Mouse (Mus musculus): ENCODE measurements around the gene Gm10024.
"Not testable (repeated sequence)": the region's sequence is repeated elsewhere in the genome, so short reads cannot be mapped to it uniquely, and the experiment has no call there.

Gene Gm10024

DNA sequence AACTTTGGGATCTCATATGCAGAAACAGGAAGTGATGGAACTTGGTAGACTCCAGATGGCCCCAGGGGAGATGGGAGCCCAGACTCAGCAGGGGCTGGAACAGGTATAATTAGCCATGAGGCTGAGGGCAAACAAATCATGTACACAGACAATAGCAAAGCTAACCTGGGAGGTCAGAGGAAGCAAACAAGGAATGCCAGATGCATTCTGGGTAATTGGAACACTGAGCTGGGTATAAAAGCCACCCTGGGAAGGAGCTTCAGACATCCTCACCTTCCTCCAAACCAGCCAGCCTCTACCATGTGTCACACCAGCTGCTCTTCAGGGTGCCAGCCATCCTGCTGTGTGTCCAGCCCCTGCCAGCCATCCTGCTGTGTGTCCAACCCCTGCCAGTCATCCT, at the start of gene Gm10024:
TSS of gene Gm10024 (plus strand) at position 301 of the 400 bp plus-strand sequence.
- not testable (repeated sequence) for DNase-seq (ENCODE audit: low spot score in 2 of 2)

GRCm38 (mm10) chr10:77663949-77664665, 47.1 kb upstream of the Gm10024 start:
- no peak for DNase-seq (ENCODE audit: low spot score in 2 of 2)

DNA sequence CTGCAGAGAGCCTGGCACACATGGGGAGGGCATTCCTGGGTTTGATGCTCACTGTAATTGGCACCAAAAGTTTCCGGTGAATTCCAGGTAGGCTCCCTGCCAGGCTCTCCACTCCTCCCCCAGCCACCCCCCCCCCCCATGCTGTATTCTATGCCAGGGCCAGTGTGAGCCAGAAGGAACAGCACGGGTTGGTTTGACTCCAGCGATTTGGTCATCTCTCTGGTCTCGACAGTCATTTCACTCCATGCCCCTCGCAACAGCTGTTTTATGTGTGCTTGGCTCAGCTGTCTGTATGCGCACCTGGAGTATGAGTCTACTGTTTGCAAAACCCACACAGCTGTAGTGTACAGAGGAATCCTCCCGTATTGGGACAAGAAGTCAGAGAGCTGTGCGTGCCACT, 44.9 kb upstream of the Gm10024 start:
- no peak for DNase-seq (ENCODE audit: low spot score in 2 of 2)

- DNase-seq (ENCODE audit: low spot score in 2 of 2), result no peak
These were observed 43.9 kb upstream of the Gm10024 start for GRCm38 (mm10) chr10:77667402-77667801.

DNA sequence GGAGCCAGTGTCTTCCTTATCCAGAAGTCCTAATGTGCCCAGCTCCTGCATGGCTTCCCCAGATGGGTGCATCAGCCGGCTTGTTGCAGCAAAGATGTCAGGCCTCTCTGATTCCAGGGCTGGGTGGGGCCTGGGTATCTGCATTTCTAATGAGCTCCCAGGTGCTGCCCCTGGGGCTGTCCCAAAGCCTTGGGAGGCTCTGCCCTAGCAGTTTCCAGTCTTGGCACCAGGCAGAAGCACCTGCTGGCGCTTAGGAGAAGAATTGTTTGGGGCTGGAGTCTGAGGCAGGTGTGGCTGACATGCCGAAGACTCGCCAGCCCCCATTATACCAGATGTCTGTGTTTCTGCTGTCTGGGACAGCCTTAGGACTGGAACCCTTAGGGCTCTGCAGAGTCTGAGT, 40.5 kb upstream of the Gm10024 start:
- DNase-seq (ENCODE audit: low spot score in 2 of 2), result no peak

DNA sequence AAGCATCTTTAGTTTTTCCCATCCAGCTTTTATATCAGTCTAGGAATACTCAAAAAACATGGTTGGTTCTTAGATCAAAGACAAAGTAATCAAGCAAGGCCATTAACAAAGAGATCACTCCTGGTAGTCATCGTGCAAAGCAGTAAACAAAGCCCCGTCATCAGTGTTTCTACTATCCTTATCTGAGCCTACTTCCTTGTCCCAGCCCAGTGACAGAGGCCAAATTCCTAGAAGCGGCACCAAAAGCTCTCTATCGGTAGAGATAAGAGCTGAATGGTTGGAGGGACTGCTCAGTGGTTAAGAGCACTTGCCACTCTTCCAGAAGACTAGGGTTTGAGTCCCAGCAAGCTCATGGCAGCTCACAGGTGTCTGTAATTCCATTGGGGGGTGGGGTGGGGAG, 39.7 kb upstream of the Gm10024 start:
- no peak for DNase-seq (ENCODE audit: low spot score in 2 of 2)

DNA sequence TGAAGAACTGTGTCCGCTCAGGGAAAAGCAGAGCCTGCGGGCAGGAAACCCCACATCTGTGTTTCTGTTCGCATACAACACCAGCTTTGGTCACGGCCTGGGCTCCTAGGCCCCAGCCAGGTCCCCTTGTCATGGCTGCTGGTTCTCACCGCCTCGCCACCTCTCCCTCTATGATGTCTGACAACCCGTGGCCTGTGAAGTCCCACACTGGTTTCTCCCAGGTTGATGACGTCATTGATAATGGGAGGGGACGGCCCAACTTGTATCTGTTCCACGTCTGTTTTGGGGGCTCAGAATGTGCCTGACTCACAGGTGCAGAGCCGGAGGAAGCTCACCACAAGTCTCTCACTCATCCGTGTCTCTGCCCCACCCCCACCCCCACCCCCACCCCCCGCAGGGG, 37.5 kb upstream of the Gm10024 start:
- DNase-seq (ENCODE audit: low spot score in 2 of 2), result no peak

DNA sequence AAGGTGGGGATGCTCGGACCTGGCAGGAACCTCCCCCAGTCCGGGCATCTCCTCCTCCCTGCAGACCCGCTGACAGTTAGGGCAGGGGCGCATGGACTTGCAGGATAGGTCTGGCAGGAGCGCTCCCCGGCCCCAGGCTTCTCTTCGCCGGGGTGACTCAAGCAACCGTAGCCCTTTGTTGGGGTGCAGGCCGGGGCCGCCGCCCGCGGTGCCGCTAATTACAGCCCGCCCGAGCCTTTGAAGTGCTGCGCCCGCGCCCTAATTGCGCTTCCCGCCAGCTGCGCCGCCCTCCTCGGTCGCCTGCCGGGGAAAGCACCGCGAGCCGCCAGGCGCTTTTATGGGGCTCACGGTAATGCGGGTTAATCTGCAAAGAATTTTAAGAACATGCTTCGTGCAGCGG, 33.7 kb upstream of the Gm10024 start:
- DNase-seq (ENCODE audit: low spot score in 2 of 2), result no peak

DNA sequence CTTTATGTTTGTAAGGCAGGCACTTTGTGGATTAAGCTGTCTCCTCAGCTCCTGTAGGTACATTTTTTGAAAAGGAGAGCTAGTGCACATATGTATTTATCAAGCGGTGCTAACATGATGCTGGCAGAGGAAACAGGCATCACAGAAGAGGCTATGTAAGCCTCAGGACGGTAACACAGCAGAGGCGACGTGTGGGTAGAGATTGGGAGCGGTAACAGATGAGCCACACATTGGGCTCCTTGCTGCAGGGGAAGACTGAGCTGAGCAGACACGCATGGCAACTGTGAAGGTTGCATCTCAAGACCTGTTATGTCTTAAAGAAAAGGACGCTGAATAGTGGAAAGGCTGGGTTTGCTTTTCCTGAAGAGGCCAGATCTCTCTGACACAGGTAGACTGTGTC, 28.3 kb upstream of the Gm10024 start:
- no peak for DNase-seq (ENCODE audit: low spot score in 2 of 2)

- DNase-seq (ENCODE audit: low spot score in 2 of 2), result no peak
These were observed 27.1 kb upstream of the Gm10024 start for GRCm38 (mm10) chr10:77684181-77684580.

- DNase-seq (ENCODE audit: low spot score in 2 of 2), result no peak
These were observed 25.2 kb upstream of the Gm10024 start, which contains the start of gene Tspear for GRCm38 (mm10) chr10:77685895-77686664. TSS of gene Tspear (plus strand) at chr10:77686569.

DNA sequence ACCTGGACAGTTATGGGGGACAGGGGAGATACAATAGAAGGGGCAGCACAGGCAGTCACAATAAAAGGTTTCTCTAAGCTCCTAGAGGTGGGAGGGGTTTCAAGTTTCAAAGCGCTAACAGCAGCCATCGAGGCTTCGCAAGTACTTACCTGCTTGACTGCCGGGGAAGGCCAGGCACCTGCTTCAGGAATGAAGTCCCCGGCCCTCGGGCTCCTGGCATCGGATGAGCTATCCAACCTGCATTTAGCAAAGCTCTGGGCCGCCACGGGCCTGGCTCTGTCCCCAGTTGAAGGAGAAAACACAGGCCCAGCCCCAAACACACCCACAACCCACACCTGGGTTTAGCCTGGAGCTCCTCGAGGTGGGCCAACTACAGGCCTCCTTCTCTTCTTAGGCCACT, 24.2 kb upstream of the Gm10024 start:
- DNase-seq (ENCODE audit: low spot score in 2 of 2), result no peak

DNA sequence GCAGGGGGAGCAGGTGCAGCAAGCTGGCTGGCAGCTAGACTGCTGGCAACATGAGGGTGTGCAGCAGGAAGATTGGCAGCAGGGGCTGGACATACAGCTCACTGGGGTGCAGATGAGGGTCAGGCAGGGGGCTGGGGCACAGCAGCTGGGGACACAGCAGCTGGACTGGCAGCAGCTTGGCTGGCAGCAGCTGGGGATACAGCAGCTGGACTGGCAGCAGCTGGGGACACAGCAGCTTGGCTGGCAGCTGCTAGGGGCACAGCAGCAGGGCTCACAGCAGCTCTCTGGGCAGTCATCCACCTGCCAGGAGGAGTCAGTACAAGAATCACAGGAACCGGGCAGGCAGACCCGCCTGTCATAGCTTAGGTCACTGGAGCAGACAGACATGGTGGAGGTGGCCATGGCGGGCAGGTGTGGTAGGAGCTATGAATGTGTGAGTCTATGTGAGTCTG, 20.9 kb upstream of the Gm10024 start, which contains the start of gene Gm19402:
TSS of gene Gm19402 (minus strand) at position 402 of the 452 bp plus-strand sequence.
- DNase-seq (ENCODE audit: low spot score in 2 of 2), result not testable (repeated sequence)

- DNase-seq (ENCODE audit: low spot score in 2 of 2), result no peak
These were observed 14.1 kb upstream of the Gm10024 start, which contains the start of gene Gm9508 for GRCm38 (mm10) chr10:77697133-77697532. TSS of gene Gm9508 (minus strand) at chr10:77697233.

GRCm38 (mm10) chr10:77706326-77706725, 4.9 kb upstream of the Gm10024 start, which contains the start of gene Gm10272:
TSS of gene Gm10272 (plus strand) at chr10:77706626.
- DNase-seq (ENCODE audit: low spot score in 2 of 2), result no peak

DNA sequence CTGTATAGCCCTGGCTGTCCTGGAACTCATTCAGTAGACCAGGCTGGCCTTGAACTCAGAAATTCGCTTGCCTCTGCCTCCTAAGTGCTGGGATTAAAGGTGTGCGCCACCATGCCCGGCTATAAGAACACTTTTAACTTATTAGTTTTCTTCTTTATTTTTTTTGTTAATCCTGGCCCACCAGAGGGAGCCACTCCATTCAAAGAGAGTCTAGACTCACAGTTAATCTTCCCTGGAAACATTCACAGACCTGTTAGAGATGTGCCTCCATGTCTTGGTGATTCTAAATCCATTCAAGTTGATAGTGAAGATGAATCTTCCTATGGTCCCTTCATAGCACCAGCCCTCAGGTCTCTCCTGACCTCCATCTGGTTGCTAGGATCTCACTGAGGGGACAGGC, 1.4 kb upstream of the Gm10024 start:
- no peak for DNase-seq (ENCODE audit: low spot score in 2 of 2)

DNA sequence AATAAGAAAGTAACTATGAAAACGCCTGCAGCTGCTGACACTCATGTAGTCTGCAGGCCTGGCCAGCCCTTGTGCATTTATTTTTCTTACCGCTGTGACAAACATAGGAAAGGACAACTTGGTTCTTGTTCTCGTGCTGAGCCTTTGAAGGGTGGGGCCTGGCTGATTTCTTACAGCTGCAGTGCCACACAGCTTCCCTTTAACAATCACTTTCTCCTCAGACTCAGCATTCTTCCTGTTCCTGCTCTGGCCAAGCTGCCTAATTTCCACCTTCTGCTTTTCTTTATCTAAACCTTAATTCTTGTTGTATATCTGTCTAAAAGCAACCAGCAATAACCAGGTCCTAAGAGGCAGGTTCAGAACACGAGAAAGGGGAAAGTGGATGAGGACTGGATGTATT, 2.5 kb downstream of the Gm10024 start:
- DNase-seq (ENCODE audit: low spot score in 2 of 2), result no peak

- no peak for DNase-seq (ENCODE audit: low spot score in 2 of 2)
These were observed 4.2 kb downstream of the Gm10024 start, which contains the start of gene Gm10142 for GRCm38 (mm10) chr10:77715507-77715906. TSS of gene Gm10142 (plus strand) at chr10:77715807.

DNA sequence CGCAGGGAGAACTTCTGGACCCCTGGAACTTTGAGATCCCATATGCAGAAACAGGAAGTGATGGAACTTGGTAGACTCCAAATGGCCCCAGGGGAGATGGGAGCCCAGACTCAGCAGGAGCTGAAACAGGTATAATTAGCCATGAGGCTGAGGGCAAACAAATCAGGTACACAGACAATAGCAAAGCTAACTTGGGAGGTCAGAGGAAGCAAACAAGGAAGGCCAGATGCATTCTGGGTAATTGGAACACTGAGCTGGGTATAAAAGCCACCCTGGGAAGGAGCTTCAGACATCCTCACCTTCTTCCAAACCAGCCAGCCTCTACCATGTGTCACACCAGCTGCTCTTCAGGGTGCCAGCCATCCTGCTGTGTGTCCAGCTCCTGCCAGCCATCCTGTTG, 9.0 kb downstream of the Gm10024 start, which contains the start of gene Krtap12-1:
TSS of gene Krtap12-1 (plus strand) at position 301 of the 400 bp plus-strand sequence.
- DNase-seq (ENCODE audit: low spot score in 2 of 2), result not testable (repeated sequence)

GRCm38 (mm10) chr10:77724855-77725254, 13.6 kb downstream of the Gm10024 start:
- DNase-seq (ENCODE audit: low spot score in 2 of 2), result no peak

- no peak for DNase-seq (ENCODE audit: low spot score in 2 of 2)
These were observed 14.9 kb downstream of the Gm10024 start, which contains the start of gene Gm10100 for GRCm38 (mm10) chr10:77726186-77726585. TSS of gene Gm10100 (plus strand) at chr10:77726486.

DNA sequence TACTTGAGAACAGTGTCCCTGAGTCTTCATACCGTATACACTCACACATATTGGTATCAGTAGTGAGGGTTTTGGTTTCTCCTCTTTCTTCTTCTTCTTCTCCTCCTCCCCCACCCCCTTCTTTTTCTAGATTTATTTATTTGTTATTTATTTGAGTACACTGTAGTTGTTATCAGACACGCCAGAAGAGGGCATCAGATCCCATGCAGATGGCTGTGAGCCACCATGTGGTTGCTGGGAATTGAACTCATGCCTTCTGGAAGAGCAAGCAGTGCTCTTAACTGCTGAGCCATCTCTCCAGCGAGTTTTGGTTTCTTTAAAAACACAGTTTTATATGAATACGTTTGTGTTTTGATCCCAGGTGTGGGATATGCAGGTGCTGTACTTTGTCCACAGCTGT, 17.0 kb downstream of the Gm10024 start:
- no peak for DNase-seq (ENCODE audit: low spot score in 2 of 2)
